Mouse (Mus musculus): ENCODE results near the gene Ppargc1a. TPM values are rescaled to one million over a fixed set of nuclear protein-coding genes. Genes with fewer than 3 reads are reported as not detected.

Gene Ppargc1a
- polyA plus RNA-seq, 1 experiment from 2014 or later, result 8.1 TPM

GRCm38 (mm10) chr5:51563574-51563973, 4.0 kb downstream of the Ppargc1a start:
- WGBS, result 80% methylated on average over 3 of the region's 3 CpGs
- Histone ChIP-seq H3K27ac (ENCODE audit: low read depth, low read length) (no peak overlapping the region), H3K36me3 (ENCODE audit: control insufficient read depth, insufficient read depth) (no peaks in the 10 kb centered on the region), H3K27me3 (replicated peaks; ENCODE audit: control insufficient read depth, insufficient read depth, low read length) (no peaks in the 10 kb centered on the region), H3K4me2 (replicated peaks; ENCODE audit: low read depth) (no peak overlapping the region), H3K4me3 (ENCODE audit: low read depth, low read length) (no peak overlapping the region), H3K4me1 (replicated peaks; ENCODE audit: control insufficient read depth, insufficient read depth, low read length) (no peaks in the 10 kb centered on the region), H3K9me3 (ENCODE audit: control insufficient read depth) (no peaks in the 10 kb centered on the region), H3K9ac (ENCODE audit: low read depth, low read length) (no peak overlapping the region)
- ATAC-seq, result no peak
- TF ChIP-seq CTCF (IDR thresholded peaks at IDR 0.05; ENCODE audit: low read depth), result no peak

GRCm38 (mm10) chr5:51557607-51558278, 9.8 kb downstream of the Ppargc1a start:
- TF ChIP-seq CTCF (IDR thresholded peaks at IDR 0.05; ENCODE audit: low read depth), result no peak
- H3K4me2 ChIP-seq (replicated peaks; ENCODE audit: low read depth), result no peak overlapping the region
- H3K27me3 ChIP-seq (replicated peaks; ENCODE audit: control insufficient read depth, insufficient read depth, low read length), result no peaks in the 10 kb centered on the region
- 44% methylated on average over 4 of the region's 4 CpGs for WGBS
- no peak for ATAC-seq
- H3K27ac ChIP-seq (ENCODE audit: low read depth, low read length), result no peak overlapping the region
- H3K36me3 ChIP-seq (ENCODE audit: control insufficient read depth, insufficient read depth), result no peaks in the 10 kb centered on the region
- no peak overlapping the region for H3K9ac ChIP-seq (ENCODE audit: low read depth, low read length)
- H3K4me1 ChIP-seq (replicated peaks; ENCODE audit: control insufficient read depth, insufficient read depth, low read length), result no peaks in the 10 kb centered on the region; the same call in 1 of the 2 replicates
- no peaks in the 10 kb centered on the region for H3K9me3 ChIP-seq (ENCODE audit: control insufficient read depth)
- no peak overlapping the region for H3K4me3 ChIP-seq (ENCODE audit: low read depth, low read length)

- 1% methylated on average over 5 of the region's 5 CpGs for WGBS
- no peaks in the 10 kb centered on the region for H3K36me3 ChIP-seq (ENCODE audit: control insufficient read depth, insufficient read depth)
- ATAC-seq, result peak; percentile 92
- peak overlapping the region; percentile 75 for H3K4me2 ChIP-seq (replicated peaks; ENCODE audit: low read depth)
- H3K4me1 ChIP-seq (replicated peaks; ENCODE audit: control insufficient read depth, insufficient read depth, low read length), result peaks cover 7% of the 10 kb centered on the region; the same call in 1 of the 2 replicates
- H3K4me3 ChIP-seq (ENCODE audit: low read depth, low read length), result peak overlapping the region; percentile 68
- no peaks in the 10 kb centered on the region for H3K27me3 ChIP-seq (replicated peaks; ENCODE audit: control insufficient read depth, insufficient read depth, low read length)
- no peak for TF ChIP-seq CTCF (IDR thresholded peaks at IDR 0.05; ENCODE audit: low read depth)
- peak overlapping the region; percentile 37; the same call in 1 of the 2 replicates for H3K27ac ChIP-seq (ENCODE audit: low read depth, low read length)
- H3K9me3 ChIP-seq (ENCODE audit: control insufficient read depth), result no peaks in the 10 kb centered on the region
- no peak overlapping the region for H3K9ac ChIP-seq (ENCODE audit: low read depth, low read length)
These were observed 13.9 kb downstream of the Ppargc1a start for GRCm38 (mm10) chr5:51553671-51554070.

- no peaks in the 10 kb centered on the region for H3K36me3 ChIP-seq (ENCODE audit: control insufficient read depth, insufficient read depth)
- no peaks in the 10 kb centered on the region for H3K9me3 ChIP-seq (ENCODE audit: control insufficient read depth)
- 0 out of 2 replicates have a peak, but pooled peaks have one; percentile 5 for ATAC-seq
- peak overlapping the region; percentile 68 for H3K4me3 ChIP-seq (ENCODE audit: low read depth, low read length)
- peak overlapping the region; percentile 75 for H3K4me2 ChIP-seq (replicated peaks; ENCODE audit: low read depth)
- no peaks in the 10 kb centered on the region for H3K27me3 ChIP-seq (replicated peaks; ENCODE audit: control insufficient read depth, insufficient read depth, low read length)
- TF ChIP-seq CTCF (IDR thresholded peaks at IDR 0.05; ENCODE audit: low read depth), result no peak
- H3K27ac ChIP-seq (ENCODE audit: low read depth, low read length), result peak overlapping the region; percentile 85; the same call in 1 of the 2 replicates
- peak overlapping the region; percentile 45 for H3K9ac ChIP-seq (ENCODE audit: low read depth, low read length)
- WGBS, result 3% methylated on average over 5 of the region's 5 CpGs
- peaks cover 7% of the 10 kb centered on the region; the same call in 1 of the 2 replicates for H3K4me1 ChIP-seq (replicated peaks; ENCODE audit: control insufficient read depth, insufficient read depth, low read length)
These were observed 14.3 kb downstream of the Ppargc1a start for GRCm38 (mm10) chr5:51553251-51553650.

GRCm38 (mm10) chr5:51552483-51553091, 14.9 kb downstream of the Ppargc1a start:
- Histone ChIP-seq H3K4me1 (replicated peaks; ENCODE audit: control insufficient read depth, insufficient read depth, low read length) (peaks cover 7% of the 10 kb centered on the region; the same call in 1 of the 2 replicates), H3K27me3 (replicated peaks; ENCODE audit: control insufficient read depth, insufficient read depth, low read length) (no peaks in the 10 kb centered on the region), H3K27ac (ENCODE audit: low read depth, low read length) (peak overlapping the region; percentile 85), H3K9me3 (ENCODE audit: control insufficient read depth) (no peaks in the 10 kb centered on the region), H3K4me2 (replicated peaks; ENCODE audit: low read depth) (peak overlapping the region; percentile 75), H3K4me3 (ENCODE audit: low read depth, low read length) (peak overlapping the region; percentile 68), H3K36me3 (ENCODE audit: control insufficient read depth, insufficient read depth) (no peaks in the 10 kb centered on the region), H3K9ac (ENCODE audit: low read depth, low read length) (peak overlapping the region; percentile 45)
- under 1% methylated on average over 24 of the region's 24 CpGs for WGBS
- no peak for TF ChIP-seq CTCF (IDR thresholded peaks at IDR 0.05; ENCODE audit: low read depth)
- peak; percentile 54 for ATAC-seq

- peak overlapping the region; percentile 75 for H3K4me2 ChIP-seq (replicated peaks; ENCODE audit: low read depth)
- peak overlapping the region; percentile 85 for H3K27ac ChIP-seq (ENCODE audit: low read depth, low read length)
- H3K36me3 ChIP-seq (ENCODE audit: control insufficient read depth, insufficient read depth), result no peaks in the 10 kb centered on the region
- ATAC-seq, result peak; percentile 59
- no peaks in the 10 kb centered on the region for H3K9me3 ChIP-seq (ENCODE audit: control insufficient read depth)
- no peak for TF ChIP-seq CTCF (IDR thresholded peaks at IDR 0.05; ENCODE audit: low read depth)
- peaks cover 7% of the 10 kb centered on the region; the same call in 1 of the 2 replicates for H3K4me1 ChIP-seq (replicated peaks; ENCODE audit: control insufficient read depth, insufficient read depth, low read length)
- H3K9ac ChIP-seq (ENCODE audit: low read depth, low read length), result peak overlapping the region; percentile 45
- no peaks in the 10 kb centered on the region for H3K27me3 ChIP-seq (replicated peaks; ENCODE audit: control insufficient read depth, insufficient read depth, low read length)
- peak overlapping the region; percentile 68 for H3K4me3 ChIP-seq (ENCODE audit: low read depth, low read length)
- 3% methylated on average over 12 of the region's 12 CpGs for WGBS
These were observed 15.6 kb downstream of the Ppargc1a start for GRCm38 (mm10) chr5:51551852-51552482.

All from intestine, postnatal 0 days (tissue).